Mouse (Mus musculus) G1E (cell line): Measurements from ENCODE around the gene Taf8.

ENCODE experiments used
- CTCF ChIP-seq: IDR thresholded peaks from 2 replicates; pipeline ENCODE4 v1.5.1; 2012; ENCODE audit warnings: low read depth, low read length, inconsistent platforms, mixed read lengths
- GATA1 ChIP-seq: IDR thresholded peaks from 2 replicates; pipeline ENCODE4 v1.6.1; 2012; ENCODE audit warnings: borderline replicate concordance, low read length, inconsistent platforms, mixed read lengths

DNA sequence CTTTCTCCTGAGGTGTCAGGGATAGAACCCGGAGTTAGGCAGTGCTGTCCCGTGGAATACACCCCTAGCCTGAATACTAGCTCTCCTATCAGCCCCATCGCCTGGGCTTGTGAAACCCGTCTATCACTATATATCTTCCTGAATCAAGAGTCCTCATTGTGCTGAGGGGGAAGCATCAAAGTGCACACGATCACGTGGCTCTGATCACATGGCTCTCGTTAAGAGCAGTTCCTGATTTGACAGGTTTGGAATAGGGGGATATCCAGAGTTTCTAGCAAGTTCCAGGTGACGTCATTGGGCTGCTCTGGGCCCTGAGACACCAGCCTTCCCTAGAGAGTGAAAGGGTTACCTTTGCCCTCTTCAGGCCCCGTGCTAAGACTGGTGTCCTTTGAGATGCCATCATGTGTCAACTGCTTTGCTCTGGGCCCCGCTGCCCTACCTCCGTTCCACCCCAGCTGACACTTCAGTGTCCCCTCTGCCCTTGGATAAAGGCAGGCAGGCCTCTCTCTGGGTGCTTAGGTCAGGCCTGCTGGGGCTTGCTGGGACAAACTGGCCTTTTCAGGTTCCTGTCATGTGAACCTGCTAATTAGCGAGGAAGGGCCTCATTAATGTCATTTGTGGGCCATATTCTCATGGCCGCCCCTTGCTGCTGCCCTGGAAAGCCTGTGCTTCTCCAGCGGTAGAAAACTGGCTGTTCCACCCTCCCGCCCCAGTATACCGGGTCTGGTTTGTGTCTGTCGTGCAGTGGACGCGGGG lies 60.6 kb downstream of the Taf8 start:
- no peak for TF ChIP-seq GATA1
- TF ChIP-seq CTCF, result no peak
